Mouse (Mus musculus) cerebral cortex, adult 2 months (tissue): Measurements from ENCODE around the gene Nmrk1.

Source experiments
- WGBS: fragments of 180-500 bp; shearing (Covaris S2); methylation state at CpG from one replicate; pipeline ENCODE4 v1.1.7; 2018; 5-methylcytosine and 5-hydroxymethylcytosine counted together

Nmrk1 gene

GRCm38 (mm10) chr19:18615680-18616240 is 16.0 kb upstream of the Nmrk1 start:
- WGBS: 64% methylated on average over 9 of the region's 9 CpGs

GRCm38 (mm10) chr19:18617504-18617903 is 14.2 kb upstream of the Nmrk1 start:
- WGBS: 76% methylated on average over 1 of the region's 1 CpGs

GRCm38 (mm10) chr19:18619060-18619459 is 12.7 kb upstream of the Nmrk1 start:
- 79% methylated on average over 5 of the region's 5 CpGs for WGBS

GRCm38 (mm10) chr19:18619691-18620090 is 12.1 kb upstream of the Nmrk1 start:
- whole genome bisulfite sequencing: 81% methylated on average over 1 of the region's 1 CpGs

- 80% methylated on average over 2 of the region's 2 CpGs for WGBS
Measured at GRCm38 (mm10) chr19:18623894-18624293, 7.9 kb upstream of the Nmrk1 start.

GRCm38 (mm10) chr19:18629589-18629988 is 2.2 kb upstream of the Nmrk1 start:
- 86% methylated on average over 1 of the region's 1 CpGs for WGBS

GRCm38 (mm10) chr19:18630221-18631119 is 1.3 kb upstream of the Nmrk1 start:
- 23% methylated on average over 17 of the region's 17 CpGs for WGBS

- under 1% methylated on average over 40 of the region's 40 CpGs for WGBS
Measured at GRCm38 (mm10) chr19:18631161-18631643, 548 bp upstream of the Nmrk1 start.

GRCm38 (mm10) chr19:18632231-18633185 is 758 bp downstream of the Nmrk1 start:
- WGBS: 70% methylated on average over 13 of the region's 13 CpGs

GRCm38 (mm10) chr19:18637954-18638353 is 6.2 kb downstream of the Nmrk1 start:
- WGBS: 91% methylated on average over 5 of the region's 5 CpGs

- WGBS: 77% methylated on average over 5 of the region's 5 CpGs
Measured at GRCm38 (mm10) chr19:18638949-18639348, 7.2 kb downstream of the Nmrk1 start.

- WGBS: 64% methylated on average over 2 of the region's 2 CpGs
Measured at GRCm38 (mm10) chr19:18639552-18639951, 7.8 kb downstream of the Nmrk1 start.

GRCm38 (mm10) chr19:18641001-18641400 is 9.3 kb downstream of the Nmrk1 start:
- 72% methylated on average over 4 of the region's 4 CpGs for WGBS

GRCm38 (mm10) chr19:18643411-18643810 is 11.7 kb downstream of the Nmrk1 start:
- WGBS: 81% methylated on average over 4 of the region's 4 CpGs

- 90% methylated on average over 6 of the region's 6 CpGs for WGBS
Measured at GRCm38 (mm10) chr19:18644084-18644483, 12.3 kb downstream of the Nmrk1 start.

- 53% methylated on average over 3 of the region's 3 CpGs for WGBS
Measured at GRCm38 (mm10) chr19:18646397-18646796, 14.6 kb downstream of the Nmrk1 start.

- 88% methylated on average over 5 of the region's 5 CpGs for WGBS
Measured at GRCm38 (mm10) chr19:18646853-18647420, 15.2 kb downstream of the Nmrk1 start.

- 93% methylated on average over 9 of the region's 9 CpGs for WGBS
Measured at GRCm38 (mm10) chr19:18647775-18648557, 16.2 kb downstream of the Nmrk1 start.

GRCm38 (mm10) chr19:18648558-18648945 is 16.8 kb downstream of the Nmrk1 start:
- WGBS: 97% methylated on average over 6 of the region's 6 CpGs

- 87% methylated on average over 4 of the region's 4 CpGs for WGBS
Measured at GRCm38 (mm10) chr19:18649955-18650354, 18.2 kb downstream of the Nmrk1 start.

- 84% methylated on average over 6 of the region's 6 CpGs for WGBS
Measured at GRCm38 (mm10) chr19:18650473-18650872, 18.7 kb downstream of the Nmrk1 start.
